Mouse (Mus musculus): ENCODE measurements at regions not wholly inside any gene's neighbourhood (a gene's known extent, or its start where the extent isn't known, plus 50 kb on each side); places are given as distances from the start of the nearest gene placed in this dataset.

GRCm38 (mm10) chr1:133491857-133492290 is 67.7 kb upstream of the Sox13 start:
- TF ChIP-seq CTCF (IDR thresholded peaks at IDR 0.05; ENCODE audit: control insufficient read depth, insufficient read depth, low read length) (no peak), POLR2A (IDR thresholded peaks at IDR 0.05; ENCODE audit: borderline replicate concordance, control insufficient read depth, low read depth, low read length) (no peak)
